Mouse (Mus musculus) embryonic facial prominence, embryonic 14.5 days (tissue): ENCODE data around the gene Ifi35. TPM values are rescaled to one million over a fixed set of nuclear protein-coding genes. Genes with fewer than 3 reads are reported as not detected.
A peak's percentile ranks its signal among the peaks of the same experiment; 100 is the strongest.

Experiments
- ATAC-seq: fragments of 200-750 bp; cut with Nextera tagmentation; 2 replicates; pipeline ENCODE4 v1.8.0; 2017; ENCODE audit warnings: low read depth, moderate number of reproducible peaks, moderate TSS enrichment
- DNase-seq: peaks from one replicate; pipeline ENCODE4 v3.0.0-alpha.2; 2015; ENCODE audit warnings: low spot score
- H3K27ac ChIP-seq: fragments of 300-500 bp; sonication (generic); replicated peaks from 2 replicates; pipeline ENCODE4 v1.5.1; 2014; ENCODE audit warnings: low read depth, mild to moderate bottlenecking, low read length, moderate library complexity
- H3K27me3 ChIP-seq: fragments of 300-500 bp; sonication (generic); replicated peaks from 2 replicates; pipeline ENCODE4 v1.6.1; 2014; ENCODE audit warnings: low read length; ENCODE audit not compliant: control insufficient read depth, insufficient read depth
- H3K36me3 ChIP-seq: fragments of 300-500 bp; sonication (generic); 2 replicates; pipeline ENCODE4 v1.6.1; 2014; ENCODE audit warnings: low read length, mixed read lengths; ENCODE audit not compliant: control insufficient read depth, insufficient read depth
- H3K4me1 ChIP-seq: fragments of 300-500 bp; sonication (generic); 2 replicates; pipeline ENCODE4 v1.6.1; 2014; ENCODE audit warnings: antibody characterized with exemption, low read length; ENCODE audit not compliant: control insufficient read depth, insufficient read depth
- H3K4me2 ChIP-seq: fragments of 300-500 bp; sonication (generic); 2 replicates; pipeline ENCODE4 v1.6.1; 2014; ENCODE audit warnings: low read depth, mild to moderate bottlenecking, low read length, moderate library complexity, mixed read lengths
- H3K4me3 ChIP-seq: fragments of 300-500 bp; sonication (generic); 2 replicates; pipeline ENCODE4 v1.5.1; 2014; ENCODE audit warnings: low read depth, mild to moderate bottlenecking, low read length
- H3K9ac ChIP-seq: fragments of 300-500 bp; sonication (generic); 2 replicates; pipeline ENCODE4 v1.6.1; 2014; ENCODE audit warnings: low read depth, mild to moderate bottlenecking, low read length, moderate library complexity, mixed read lengths
- H3K9me3 ChIP-seq: fragments of 300-500 bp; sonication (generic); 2 replicates; pipeline ENCODE4 v1.6.1; 2016; ENCODE audit warnings: low read length; ENCODE audit not compliant: control insufficient read depth
- WGBS: fragments of 180-500 bp; shearing (Covaris S2); extraction: QIAGEN DNeasy Blood & Tissue Kit; methylation state at CpG from one replicate; pipeline ENCODE4 v1.1.7; 2014; 5-methylcytosine and 5-hydroxymethylcytosine counted together
- polyA plus RNA-seq: library from polyadenylated mRNA; unstranded; fragments of >200 nt; fragmentation: Nextera tagmentation; extraction: Ambion mirVana; gene quantifications from 2 replicates; pipeline ENCODE4 v1.2.1, GENCODE M21; 2014

Ifi35 gene
- polyA plus RNA-seq, 1 experiment from 2014 or later: 14.3 TPM

DNA sequence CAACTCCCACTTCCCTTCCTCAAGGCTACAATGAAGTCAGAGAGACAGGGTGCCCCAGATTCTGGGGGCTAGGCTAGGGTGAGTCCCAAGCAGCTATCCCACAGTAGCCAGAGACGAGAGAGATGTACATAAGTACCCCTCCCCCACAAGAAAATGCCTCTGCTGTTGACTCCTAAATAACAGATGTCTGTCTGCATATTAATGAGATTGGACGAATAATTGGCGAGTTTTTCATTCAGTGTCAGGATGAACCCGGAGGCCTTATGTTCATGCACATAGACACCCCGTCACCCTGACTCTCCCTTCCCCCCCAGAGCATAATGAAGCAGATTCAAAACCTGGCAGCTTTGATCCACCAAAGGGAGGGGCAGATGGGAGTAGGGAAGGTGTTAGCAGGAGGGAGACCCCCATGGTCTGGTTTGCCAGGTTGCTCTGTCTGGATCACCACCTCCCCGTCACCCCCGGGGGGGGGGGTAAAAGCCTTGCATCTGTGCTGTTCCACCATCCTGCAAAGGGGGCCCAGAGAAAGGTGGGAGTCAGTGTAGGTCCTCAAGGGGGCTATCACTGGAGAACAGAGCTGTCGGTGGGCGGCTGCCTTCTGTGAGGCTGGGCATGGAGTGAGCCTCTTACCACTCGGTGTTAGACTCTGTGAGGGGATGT, 29.5 kb downstream of the Ifi35 start:
- Histone ChIP-seq H3K9ac (no peak overlapping the region), H3K9me3 (no peaks in the 10 kb centered on the region), H3K27me3 (no peaks in the 10 kb centered on the region), H3K27ac (no peak overlapping the region), H3K4me1 (0 out of 2 replicates have a peak, but pooled peaks cover 4% of the 10 kb centered on the region), H3K4me3 (no peak overlapping the region), H3K4me2 (no peak overlapping the region), H3K36me3 (no peaks in the 10 kb centered on the region)
- DNase-seq (peak; percentile 35), ATAC-seq (peak; percentile 35; the same call in 1 of the 2 replicates)
- WGBS: 53% methylated on average over 10 of the region's 10 CpGs

DNA sequence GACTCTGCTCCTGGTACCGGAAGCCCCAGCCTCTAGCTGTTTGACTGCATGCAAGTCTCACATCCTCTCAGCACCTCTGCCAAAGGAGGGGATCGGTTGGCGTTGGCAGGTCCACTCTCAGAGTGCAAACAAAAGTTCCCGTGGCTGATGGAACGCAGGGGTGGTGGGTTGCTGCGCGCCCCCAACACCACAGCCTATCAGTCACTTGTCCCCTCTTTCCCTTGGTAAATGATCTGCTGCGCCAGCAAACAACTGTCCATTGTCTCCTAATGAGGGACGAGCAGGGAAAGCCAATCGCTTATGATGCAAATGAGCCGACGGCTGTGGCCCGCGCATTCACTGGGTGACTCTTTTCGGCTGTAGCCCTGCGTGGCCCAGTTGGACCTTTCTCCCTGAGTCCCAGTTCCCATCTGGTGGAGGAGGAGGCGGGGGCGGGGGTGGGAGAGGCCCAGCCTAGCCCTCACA, 31.0 kb downstream of the Ifi35 start:
- Histone ChIP-seq H3K9me3 (no peaks in the 10 kb centered on the region), H3K27me3 (no peaks in the 10 kb centered on the region), H3K36me3 (no peaks in the 10 kb centered on the region), H3K4me3 (no peak overlapping the region), H3K9ac (no peak overlapping the region), H3K27ac (no peak overlapping the region), H3K4me2 (peak overlapping the region; percentile 38), H3K4me1 (0 out of 2 replicates have a peak, but pooled peaks cover 4% of the 10 kb centered on the region)
- 11% methylated on average over 16 of the region's 18 CpGs for WGBS
- DNase-seq: peak; percentile 58
- peak; percentile 47; the same call in 1 of the 2 replicates for ATAC-seq

DNA sequence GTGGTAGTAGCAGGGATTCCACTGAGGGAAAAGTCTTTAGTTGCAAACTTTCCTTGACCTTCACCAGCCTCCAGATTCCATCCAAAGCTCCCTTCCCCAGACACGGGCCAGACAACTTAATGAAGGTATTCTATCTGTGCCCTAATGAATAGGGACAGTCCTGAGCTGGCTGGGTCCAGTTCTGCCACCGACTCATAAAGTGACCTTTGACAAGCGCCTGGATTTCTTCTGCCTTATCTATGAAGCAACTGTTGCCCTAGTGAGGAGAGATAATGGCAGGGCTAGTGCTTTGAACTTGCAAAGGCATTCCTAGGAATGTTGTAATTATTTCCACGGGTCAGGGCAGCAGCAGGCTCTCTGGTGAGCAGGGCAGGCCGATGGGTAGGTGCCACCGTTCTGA, 32.7 kb downstream of the Ifi35 start:
- Histone ChIP-seq H3K9me3 (no peaks in the 10 kb centered on the region), H3K27ac (no peak overlapping the region), H3K27me3 (no peaks in the 10 kb centered on the region), H3K4me1 (0 out of 2 replicates have a peak, but pooled peaks cover 4% of the 10 kb centered on the region), H3K4me2 (no peak overlapping the region), H3K9ac (no peak overlapping the region), H3K4me3 (no peak overlapping the region), H3K36me3 (no peaks in the 10 kb centered on the region)
- DNase-seq: no peak
- WGBS: 60% methylated on average over 6 of the region's 6 CpGs
- no peak for ATAC-seq

DNA sequence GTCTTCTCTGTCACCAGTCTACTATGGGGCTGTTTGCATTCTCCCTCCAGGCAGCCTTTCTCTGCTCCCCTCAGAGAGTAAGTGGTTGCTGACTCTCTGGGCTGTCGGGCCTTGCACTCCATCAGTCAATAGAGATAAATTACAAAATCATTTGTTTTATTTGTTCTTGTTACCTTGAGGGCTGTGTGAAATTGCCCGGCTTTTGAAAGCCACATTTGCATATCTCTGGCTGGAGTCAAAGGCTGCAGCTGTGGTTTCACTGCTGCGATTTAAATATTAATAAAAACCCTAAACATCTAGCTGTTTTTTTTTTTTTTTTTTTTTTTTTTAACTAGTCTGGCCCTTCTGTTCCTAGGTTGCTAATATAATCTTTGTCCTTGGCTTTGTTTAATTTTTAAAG, 35.6 kb downstream of the Ifi35 start:
- Histone ChIP-seq H3K27me3 (no peaks in the 10 kb centered on the region), H3K9ac (no peak overlapping the region), H3K4me3 (no peak overlapping the region), H3K4me1 (0 out of 2 replicates have a peak, but pooled peaks cover 4% of the 10 kb centered on the region), H3K9me3 (no peaks in the 10 kb centered on the region), H3K4me2 (no peak overlapping the region), H3K27ac (no peak overlapping the region), H3K36me3 (peaks cover 15% of the 10 kb centered on the region; the same call in 1 of the 2 replicates)
- ATAC-seq (no peak), DNase-seq (no peak)
- 43% methylated on average over 3 of the region's 3 CpGs for WGBS

DNA sequence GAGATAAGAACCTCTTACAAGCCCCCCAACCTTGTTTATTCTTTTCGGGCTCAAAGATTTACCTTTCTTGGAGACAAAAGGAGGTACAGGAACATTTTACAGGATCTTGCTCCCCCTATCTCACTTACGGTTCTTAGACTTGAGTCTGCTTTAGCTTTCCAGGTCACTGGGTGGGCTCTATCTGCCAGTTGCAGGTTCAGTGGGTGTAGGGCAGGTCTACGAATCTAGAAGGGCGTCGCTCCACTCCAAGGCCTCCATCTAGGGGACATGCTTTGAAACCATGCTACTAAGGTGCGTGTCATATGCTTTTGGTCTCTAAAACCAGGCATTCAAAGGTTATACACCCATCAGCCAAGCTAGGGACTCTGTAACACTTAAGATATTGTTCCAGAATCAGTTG, 36.0 kb downstream of the Ifi35 start:
- Histone ChIP-seq H3K9ac (no peak overlapping the region), H3K27me3 (no peaks in the 10 kb centered on the region), H3K36me3 (peaks cover 17% of the 10 kb centered on the region; the same call in 1 of the 2 replicates), H3K4me3 (no peak overlapping the region), H3K9me3 (no peaks in the 10 kb centered on the region), H3K4me1 (0 out of 2 replicates have a peak, but pooled peaks cover under 1% of the 10 kb centered on the region), H3K27ac (no peak overlapping the region), H3K4me2 (no peak overlapping the region)
- WGBS: 87% methylated on average over 6 of the region's 6 CpGs
- ATAC-seq: no peak
- no peak for DNase-seq

DNA sequence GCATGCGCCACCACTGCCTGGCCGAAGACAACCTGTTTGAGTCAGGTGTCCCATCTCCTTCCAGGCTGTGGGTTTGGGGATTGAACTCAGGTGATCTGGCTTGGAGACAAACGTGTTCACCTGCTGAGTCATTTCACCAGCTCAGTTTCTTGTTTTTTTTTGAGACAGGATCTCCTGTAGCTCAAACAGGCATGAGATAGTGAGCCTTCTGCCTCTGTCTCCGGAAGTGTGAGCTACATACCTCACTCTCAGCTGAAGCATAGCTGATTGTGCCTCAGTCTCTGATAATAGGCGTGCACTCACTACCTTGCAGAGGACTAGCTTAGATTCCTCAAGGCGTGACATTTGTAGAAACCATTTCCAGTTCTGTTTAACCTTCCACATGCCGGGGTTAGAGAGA, 36.6 kb downstream of the Ifi35 start:
- no peak for ATAC-seq
- Histone ChIP-seq H3K9ac (no peak overlapping the region), H3K4me1 (no peaks in the 10 kb centered on the region), H3K36me3 (peaks cover 23% of the 10 kb centered on the region; the same call in 1 of the 2 replicates), H3K27ac (no peak overlapping the region), H3K4me3 (no peak overlapping the region), H3K27me3 (no peaks in the 10 kb centered on the region), H3K4me2 (no peak overlapping the region), H3K9me3 (no peaks in the 10 kb centered on the region)
- DNase-seq: no peak
- 81% methylated on average over 7 of the region's 7 CpGs for WGBS

DNA sequence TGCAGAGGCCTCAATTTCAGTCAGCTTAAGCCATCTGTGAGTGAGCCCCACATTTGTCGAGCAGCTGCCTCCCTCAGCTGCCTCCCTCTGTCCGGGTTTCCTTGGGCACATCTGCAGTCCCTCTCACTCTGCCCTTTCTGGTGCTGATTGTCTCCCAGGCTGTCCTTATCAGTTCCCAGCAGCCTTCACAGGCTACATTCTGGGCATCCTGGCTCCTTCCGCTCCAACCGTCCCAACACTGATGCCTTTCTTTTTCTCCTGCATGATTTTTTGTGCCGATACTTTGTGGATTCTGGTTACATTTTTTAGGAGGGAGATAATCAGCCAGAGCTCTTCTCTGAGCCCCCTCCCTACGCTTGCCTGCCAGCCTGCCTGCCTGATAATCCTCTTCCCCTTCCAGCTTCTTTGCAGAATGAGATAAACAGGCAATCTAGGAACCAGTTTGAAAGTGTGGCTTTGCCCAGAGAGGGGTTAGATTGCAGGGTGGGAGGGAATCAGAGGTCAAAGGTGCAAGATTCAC, 37.4 kb downstream of the Ifi35 start:
- Histone ChIP-seq H3K27me3 (no peaks in the 10 kb centered on the region), H3K4me3 (no peak overlapping the region), H3K36me3 (peaks cover 26% of the 10 kb centered on the region; the same call in 1 of the 2 replicates), H3K4me1 (no peaks in the 10 kb centered on the region), H3K9me3 (no peaks in the 10 kb centered on the region), H3K27ac (no peak overlapping the region), H3K9ac (no peak overlapping the region), H3K4me2 (no peak overlapping the region)
- ATAC-seq (no peak; the same call in 1 of the 2 replicates), DNase-seq (peak; percentile 41)
- 50% methylated on average over 6 of the region's 6 CpGs for WGBS

DNA sequence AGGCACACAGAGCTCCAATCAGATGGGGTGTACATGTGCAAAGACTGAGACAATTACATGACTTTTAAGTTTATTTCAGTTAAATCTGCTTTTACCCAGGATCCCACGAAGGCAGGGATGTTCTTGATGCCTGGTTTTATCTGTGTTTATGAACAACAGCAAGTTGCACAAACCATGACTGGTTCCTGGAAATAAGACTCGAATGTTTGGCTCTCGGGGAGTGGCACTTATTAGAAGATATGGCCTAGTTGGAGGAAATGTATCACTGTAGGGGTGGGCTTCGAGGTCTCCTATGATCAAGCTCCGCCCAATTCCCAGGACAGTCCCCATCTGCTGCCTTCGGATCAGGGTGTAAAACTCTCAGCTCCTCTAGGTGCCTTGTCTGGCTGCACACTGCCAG, 37.9 kb downstream of the Ifi35 start:
- Histone ChIP-seq H3K27ac (no peak overlapping the region), H3K4me1 (no peaks in the 10 kb centered on the region), H3K4me3 (no peak overlapping the region), H3K9me3 (no peaks in the 10 kb centered on the region), H3K27me3 (no peaks in the 10 kb centered on the region), H3K9ac (no peak overlapping the region), H3K4me2 (no peak overlapping the region), H3K36me3 (peaks cover 26% of the 10 kb centered on the region; the same call in 1 of the 2 replicates)
- no peak for ATAC-seq
- 78% methylated on average over 6 of the region's 6 CpGs for WGBS
- no peak for DNase-seq
